ENCODE assay signal across 8 mouse cellular contexts in the genomic region with DNA sequence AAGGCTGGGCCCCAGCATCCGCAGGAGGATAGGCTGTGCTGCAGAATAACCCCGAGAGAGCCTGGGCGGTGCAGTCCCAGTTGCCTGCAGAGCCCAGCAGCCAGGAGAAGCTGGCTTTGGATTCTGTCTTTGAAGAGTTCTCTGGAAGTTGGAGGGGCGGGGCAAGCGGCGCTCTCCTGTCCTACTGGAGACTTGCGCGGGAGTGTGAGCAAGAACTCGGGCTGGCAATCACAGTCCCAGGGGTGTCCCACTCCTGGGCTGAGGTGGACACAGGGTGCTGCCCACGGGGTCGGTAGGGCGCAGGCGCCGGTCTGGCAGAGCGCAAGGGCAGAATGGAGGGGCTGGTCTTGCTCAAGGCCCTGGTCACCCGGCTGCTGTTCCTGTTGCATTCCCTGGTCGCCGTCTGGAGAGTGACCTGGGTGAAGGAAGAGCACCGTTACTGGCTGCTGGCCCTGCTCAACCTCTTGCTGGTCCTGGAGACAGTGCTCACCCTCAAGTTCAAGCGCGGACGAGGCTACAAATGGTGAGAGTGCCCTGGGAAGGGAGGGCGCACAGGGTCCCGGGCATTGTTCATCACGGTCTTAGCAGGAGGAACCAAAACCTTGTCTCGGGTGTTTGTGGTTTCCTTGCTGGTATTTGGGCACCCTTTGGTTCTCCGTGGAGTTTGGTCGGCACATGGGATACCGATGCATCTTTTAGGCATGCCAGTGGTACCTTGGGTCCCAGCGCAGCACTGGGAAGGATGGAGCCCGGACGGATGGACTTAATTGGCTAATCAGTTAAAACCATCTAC. TPM values are rescaled to one million over a fixed set of nuclear protein-coding genes. Genes with fewer than 3 reads are reported as not detected.
A peak's percentile ranks its signal among the peaks of the same experiment; 100 is the strongest.
DNase-seq lines count a peak whose midpoint lies in the region; ATAC-seq lines count a peak whose summit lies in the region.

A gene (plus strand): TSS at position 79 of the 793 bp plus-strand sequence.

- peak within 1 kb of the TSS; percentile 88 for H3K4me2 ChIP-seq in forebrain, embryonic 16.5 days (ENCODE audit: low read length)
- peak within 1 kb of the TSS; percentile 91 for H3K4me2 ChIP-seq in hindbrain, embryonic 14.5 days (replicated peaks)
- peak within 1 kb of the TSS; percentile 56 for H3K4me2 ChIP-seq in liver, embryonic 11.5 days
- peak within 1 kb of the TSS; percentile 84 for H3K4me2 ChIP-seq in neural tube, embryonic 11.5 days (ENCODE audit: low read depth)

- peaks cover 14% of the 10 kb centered on the region for H3K4me1 ChIP-seq in forebrain, embryonic 16.5 days (replicated peaks; ENCODE audit: control insufficient read depth, insufficient read depth, low read length)
- H3K4me1 ChIP-seq in hindbrain, embryonic 14.5 days (replicated peaks; ENCODE audit: control insufficient read depth, insufficient read depth, low read length) = peaks cover 12% of the 10 kb centered on the region
- no peaks in the 10 kb centered on the region for H3K4me1 ChIP-seq in liver, embryonic 11.5 days (replicated peaks; ENCODE audit: control insufficient read depth, insufficient read depth, low read length)
- H3K4me1 ChIP-seq in neural tube, embryonic 11.5 days (ENCODE audit: control insufficient read depth, insufficient read depth, low read length) = peaks cover 5% of the 10 kb centered on the region; the same call in 1 of the 2 replicates

- no peaks in the 10 kb centered on the region for H3K9me3 ChIP-seq in forebrain, embryonic 16.5 days (ENCODE audit: control insufficient read depth, low read length)
- no peaks in the 10 kb centered on the region for H3K9me3 ChIP-seq in hindbrain, embryonic 14.5 days (ENCODE audit: control insufficient read depth, low read length)
- H3K9me3 ChIP-seq in liver, embryonic 11.5 days (ENCODE audit: control insufficient read depth, low read length) = no peaks in the 10 kb centered on the region
- H3K9me3 ChIP-seq in neural tube, embryonic 11.5 days (ENCODE audit: control insufficient read depth, low read length) = no peaks in the 10 kb centered on the region

- peak; percentile 49 for ATAC-seq in forebrain, embryonic 16.5 days
- ATAC-seq in hindbrain, embryonic 14.5 days (ENCODE audit: low FRiP score) = peak; percentile 27; the same call in 1 of the 2 replicates
- no peak; the same call in 1 of the 2 replicates for ATAC-seq in liver, embryonic 11.5 days (replicated peaks; ENCODE audit: low FRiP score)
- peak; percentile 31; the same call in 1 of the 2 replicates for ATAC-seq in neural tube, embryonic 11.5 days (ENCODE audit: insufficient read depth, low FRiP score, low TSS enrichment)

- peaks cover 12% of the 10 kb centered on the region for H3K27me3 ChIP-seq in forebrain, embryonic 16.5 days (replicated peaks; ENCODE audit: control insufficient read depth, insufficient read depth, low read length)
- peaks cover 7% of the 10 kb centered on the region; the same call in 1 of the 2 replicates for H3K27me3 ChIP-seq in hindbrain, embryonic 14.5 days (ENCODE audit: control insufficient read depth, insufficient read depth, low read length)
- peaks cover 6% of the 10 kb centered on the region; the same call in 1 of the 2 replicates for H3K27me3 ChIP-seq in liver, embryonic 11.5 days (replicated peaks; ENCODE audit: control insufficient read depth, insufficient read depth, low read length)
- 0 out of 2 replicates have a peak, but pooled peaks cover 2% of the 10 kb centered on the region for H3K27me3 ChIP-seq in neural tube, embryonic 11.5 days (ENCODE audit: control insufficient read depth, insufficient read depth, low read length)

- WGBS in forebrain, embryonic 16.5 days = under 1% methylated on average over 32 of the region's 32 CpGs
- WGBS in hindbrain, embryonic 14.5 days = under 1% methylated on average over 32 of the region's 32 CpGs
- WGBS in liver, embryonic 11.5 days = 2% methylated on average over 32 of the region's 32 CpGs
- WGBS in neural tube, embryonic 11.5 days = under 1% methylated on average over 32 of the region's 32 CpGs

- peak; percentile 46 to 49 for DNase-seq in B cell, adult 2 months
- peak; percentile 38 for DNase-seq in adrenal gland, adult 8-10 months
- DNase-seq in hindbrain, embryonic 14.5 days (ENCODE audit: low spot score) = no peak
- peak; percentile 35 for DNase-seq in liver, embryonic 11.5 days (ENCODE audit: low spot score)
- DNase-seq in neural tube, embryonic 11.5 days (ENCODE audit: low spot score) = peak; percentile 56
- DNase-seq in left cerebral cortex, postnatal 25 days (ENCODE audit: low spot score in 2 of 2) = no peak
- no peak for DNase-seq in left cerebral cortex, adult 8-10 months (ENCODE audit: low spot score in 2 of 2)

- H3K27ac ChIP-seq in forebrain, embryonic 16.5 days (ENCODE audit: low read length) = no peak within 1 kb of the TSS
- no peak within 1 kb of the TSS for H3K27ac ChIP-seq in hindbrain, embryonic 14.5 days
- no peak within 1 kb of the TSS for H3K27ac ChIP-seq in liver, embryonic 11.5 days (ENCODE audit: low read depth, low read length)
- no peak within 1 kb of the TSS for H3K27ac ChIP-seq in neural tube, embryonic 11.5 days (ENCODE audit: low read depth, low read length)

- no peaks in the 10 kb centered on the region for H3K36me3 ChIP-seq in forebrain, embryonic 16.5 days (ENCODE audit: control insufficient read depth, insufficient read depth)
- H3K36me3 ChIP-seq in hindbrain, embryonic 14.5 days (replicated peaks; ENCODE audit: control insufficient read depth, insufficient read depth) = no peaks in the 10 kb centered on the region
- no peaks in the 10 kb centered on the region for H3K36me3 ChIP-seq in liver, embryonic 11.5 days (ENCODE audit: control insufficient read depth, insufficient read depth, low read length)
- no peaks in the 10 kb centered on the region for H3K36me3 ChIP-seq in neural tube, embryonic 11.5 days (ENCODE audit: control insufficient read depth, insufficient read depth, low read length)

- intact Hi-C loops in left cerebral cortex, postnatal 25 days (cut with DNase I) = no loop called here

- peak within 1 kb of the TSS; percentile 57 for H3K9ac ChIP-seq in forebrain, embryonic 16.5 days (replicated peaks; ENCODE audit: low read depth, low read length)
- H3K9ac ChIP-seq in hindbrain, embryonic 14.5 days = peak within 1 kb of the TSS; percentile 64
- no peak within 1 kb of the TSS for H3K9ac ChIP-seq in liver, embryonic 11.5 days (ENCODE audit: low read depth, low read length)
- peak within 1 kb of the TSS; percentile 57 for H3K9ac ChIP-seq in neural tube, embryonic 11.5 days (ENCODE audit: low read length)

- H3K4me3 ChIP-seq in forebrain, embryonic 16.5 days (replicated peaks; ENCODE audit: low read length) = peak within 1 kb of the TSS; percentile 47
- H3K4me3 ChIP-seq in hindbrain, embryonic 14.5 days (replicated peaks; ENCODE audit: low read length) = peak within 1 kb of the TSS; percentile 49
- H3K4me3 ChIP-seq in liver, embryonic 11.5 days (ENCODE audit: low read depth, low read length) = peak within 1 kb of the TSS; percentile 45
- peak within 1 kb of the TSS; percentile 43 for H3K4me3 ChIP-seq in neural tube, embryonic 11.5 days (ENCODE audit: low read depth, low read length)

RNA-seq across cellular contexts. Expression of the gene that starts here (rescaled TPM):
- 1 to 10 TPM; 4.1 to 7.1 (median 5.8) TPM for total RNA-seq in adrenal gland, adult 8-10 months (2022)
- 1.8 and 3.3 TPM in 2 replicates for polyA plus RNA-seq in forebrain, embryonic 16.5 days (2015; fragmentation: Nextera tagmentation; extraction: Ambion mirVana)
- 8.4 and 8.6 TPM in 2 replicates for polyA plus RNA-seq in hindbrain, embryonic 14.5 days (2014; fragmentation: Nextera tagmentation; extraction: Ambion mirVana)
- 7.4 and 7.5 TPM in 2 replicates for polyA plus RNA-seq in liver, embryonic 11.5 days (2014; fragmentation: Nextera tagmentation; extraction: Ambion mirVana)
- polyA plus RNA-seq in neural tube, embryonic 11.5 days (2014; fragmentation: Nextera tagmentation; extraction: Ambion mirVana) = 4.9 and 6.1 TPM in 2 replicates
- under 1 TPM; 0.28 to 0.30 TPM for total RNA-seq in left cerebral cortex, postnatal 25 days (2021)
- total RNA-seq in left cerebral cortex, adult 8-10 months (2022) = under 1 TPM; 0.33 to 0.46 (median 0.37) TPM

Comparison
In these comparisons a context has a peak if more than half of its experiments do, and no peak if none do; other contexts are left out.
1. DNase-seq: peak in B cell, adult 2 months (2 of 2), adrenal gland, adult 8-10 months (single experiment), liver, embryonic 11.5 days (single experiment) and neural tube, embryonic 11.5 days (single experiment); none in hindbrain, embryonic 14.5 days (single experiment), left cerebral cortex, postnatal 25 days (0 of 2) and left cerebral cortex, adult 8-10 months (0 of 2).
2. Peak in every context shown above with its lines, with median percentiles within 50 percentile points of each other: H3K4me2 ChIP-seq and H3K4me3 ChIP-seq.